Mouse (Mus musculus) embryonic facial prominence, embryonic 10.5 days (tissue): Measurements from ENCODE around the gene Wfdc5. TPM values are rescaled to one million over a fixed set of nuclear protein-coding genes. Genes with fewer than 3 reads are reported as not detected.

Experiments used
- DNase-seq: peaks from one replicate; pipeline ENCODE4 v3.0.0-alpha.2; 2017; ENCODE audit warnings: low spot score
- H3K27ac ChIP-seq: fragments of 300-500 bp; sonication (generic); replicated peaks from 2 replicates; pipeline ENCODE4 v1.5.1; 2016; ENCODE audit warnings: mild to moderate bottlenecking
- H3K27me3 ChIP-seq: fragments of 300-500 bp; sonication (generic); replicated peaks from 2 replicates; pipeline ENCODE4 v1.6.1; 2016; ENCODE audit warnings: low read depth, mild to moderate bottlenecking; ENCODE audit not compliant: poor library complexity, severe bottlenecking
- H3K36me3 ChIP-seq: fragments of 300-500 bp; sonication (generic); replicated peaks from 2 replicates; pipeline ENCODE4 v1.6.1; 2016; ENCODE audit warnings: mild to moderate bottlenecking, moderate library complexity
- H3K4me1 ChIP-seq: fragments of 300-500 bp; sonication (generic); 2 replicates; pipeline ENCODE4 v1.6.1; 2016
- H3K4me3 ChIP-seq: fragments of 300-500 bp; sonication (generic); 2 replicates; pipeline ENCODE4 v1.5.1; 2016; ENCODE audit warnings: mild to moderate bottlenecking, moderate library complexity
- H3K9me3 ChIP-seq: fragments of 300-500 bp; sonication (generic); 2 replicates; pipeline ENCODE4 v1.6.1; 2016; ENCODE audit warnings: mild to moderate bottlenecking
- WGBS: fragments of 180-500 bp; shearing (Covaris S2); methylation state at CpG from one replicate; pipeline ENCODE4 v1.1.7; 2016; 5-methylcytosine and 5-hydroxymethylcytosine counted together
- polyA plus RNA-seq: library from polyadenylated mRNA; unstranded; fragments of >200 nt; fragmentation: Nextera tagmentation; extraction: Ambion mirVana; gene quantifications from 2 replicates; pipeline ENCODE4 v1.2.1, GENCODE M21; 2016

Wfdc5 gene
- polyA plus RNA-seq, 1 experiment from 2014 or later, result not detected

DNA sequence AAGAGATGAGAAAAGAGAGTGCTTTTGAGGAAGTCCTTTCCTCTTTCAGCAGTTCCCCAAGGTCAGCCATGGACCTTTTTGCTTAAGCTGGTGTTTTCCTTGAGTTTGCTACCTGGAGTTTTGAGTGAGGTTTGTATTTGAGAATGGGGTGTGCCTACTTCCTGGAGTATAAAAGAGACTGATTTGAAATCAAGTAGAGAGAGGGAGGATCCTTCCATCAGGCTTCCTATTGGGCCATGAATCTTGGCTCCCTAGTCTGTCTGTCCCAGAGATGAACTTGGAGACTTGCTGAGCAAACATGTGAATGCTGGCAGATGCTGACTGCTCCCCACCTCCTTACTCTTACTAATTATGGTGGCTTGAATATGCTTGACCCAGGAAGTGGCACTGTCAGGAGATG is 9.7 kb upstream of the Wfdc5 start:
- H3K27ac ChIP-seq, result no peak overlapping the region
- H3K4me3 ChIP-seq, result no peak overlapping the region
- no peak for DNase-seq
- no peaks in the 10 kb centered on the region for H3K9me3 ChIP-seq
- H3K36me3 ChIP-seq, result no peaks in the 10 kb centered on the region
- H3K4me1 ChIP-seq, result no peaks in the 10 kb centered on the region
- H3K27me3 ChIP-seq, result no peaks in the 10 kb centered on the region

DNA sequence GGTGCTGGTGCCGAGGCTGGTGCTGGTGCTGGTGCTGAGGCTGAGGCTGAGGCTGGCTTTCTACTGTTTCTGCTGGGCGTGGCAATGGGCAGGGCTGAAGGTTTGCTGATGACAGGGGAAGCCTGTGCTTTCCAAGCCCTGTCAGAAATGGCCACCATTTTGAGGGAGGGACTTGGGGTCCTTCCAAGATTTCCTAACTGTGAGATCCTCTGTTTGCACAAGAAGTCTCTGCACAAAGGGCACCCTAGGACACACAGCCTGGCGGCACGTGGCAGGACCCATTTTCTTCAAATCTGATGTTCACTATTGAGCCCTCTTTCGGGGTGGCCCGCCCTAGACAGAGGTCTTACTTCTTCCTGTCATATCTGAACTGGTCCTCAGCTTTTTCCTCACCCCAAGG is 8.0 kb upstream of the Wfdc5 start, which contains the start of gene Wfdc12:
Gene Wfdc12 (minus strand): TSS at position 33 of the 400 bp plus-strand sequence.
- Histone ChIP-seq H3K4me1 (no peaks in the 10 kb centered on the region), H3K4me3 (no peak within 1 kb of the TSS), H3K27ac (no peak within 1 kb of the TSS), H3K9me3 (no peaks in the 10 kb centered on the region), H3K27me3 (no peaks in the 10 kb centered on the region), H3K36me3 (no peaks in the 10 kb centered on the region)
- 90% methylated on average over 6 of the region's 6 CpGs for WGBS
- no peak for DNase-seq

DNA sequence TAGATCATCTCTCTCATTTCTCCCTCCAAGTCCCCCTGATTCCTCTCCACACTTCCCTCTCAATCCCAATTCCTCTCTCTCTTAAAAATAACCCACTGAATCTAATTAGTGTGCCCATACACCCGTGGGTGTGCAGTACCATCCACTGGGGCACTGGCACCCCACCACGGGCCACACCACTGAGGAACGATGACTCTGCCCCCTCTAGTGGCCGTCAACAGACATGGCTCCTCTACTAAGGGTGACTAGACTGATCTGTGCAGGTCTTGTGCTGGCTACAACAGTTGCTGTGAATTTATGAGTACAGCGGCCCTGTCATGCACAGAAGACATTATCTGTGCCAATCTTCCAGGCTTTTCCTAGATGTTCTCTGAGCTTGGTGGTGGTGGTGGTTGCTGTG is 6.2 kb upstream of the Wfdc5 start:
- peaks cover 7% of the 10 kb centered on the region for H3K4me1 ChIP-seq

DNA sequence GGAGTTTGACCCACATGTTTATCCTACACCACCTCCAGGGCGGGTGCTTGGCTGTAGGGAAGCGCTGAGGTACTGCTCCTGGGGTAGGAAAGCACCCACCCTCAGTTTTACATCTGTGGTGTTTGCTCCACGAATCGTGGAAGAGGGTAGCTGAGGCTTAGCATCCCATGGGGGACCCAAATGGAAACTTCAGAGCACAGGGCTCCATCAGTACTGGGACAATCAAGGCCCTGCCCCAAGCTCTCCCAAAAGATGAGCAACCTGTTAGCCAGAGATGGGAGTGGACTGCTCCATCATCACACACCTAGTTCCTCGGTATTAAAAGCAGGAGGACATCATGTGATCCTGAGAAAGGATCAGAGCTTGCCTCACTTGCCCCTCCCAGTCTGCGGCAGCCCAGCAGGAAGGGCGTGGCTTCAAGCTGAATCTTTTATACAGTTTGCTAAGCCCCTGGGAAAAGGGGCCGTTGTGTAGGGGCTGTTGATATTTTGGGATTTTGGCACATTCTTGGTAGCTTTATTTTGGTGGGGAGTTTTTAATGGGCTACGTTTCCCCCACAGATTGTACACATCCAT is 1.7 kb upstream of the Wfdc5 start:
- Histone ChIP-seq H3K4me1 (peaks cover 12% of the 10 kb centered on the region), H3K27ac (no peak overlapping the region), H3K9me3 (no peaks in the 10 kb centered on the region), H3K36me3 (no peaks in the 10 kb centered on the region), H3K27me3 (0 out of 2 replicates have a peak, but pooled peaks cover 6% of the 10 kb centered on the region), H3K4me3 (no peak overlapping the region)
- DNase-seq, result no peak
- WGBS, result 47% methylated on average over 9 of the region's 9 CpGs

More for the DNA sequence above, 6.2 kb upstream of the Wfdc5 start:
- WGBS, result 30% methylated on average over 5 of the region's 5 CpGs
- Histone ChIP-seq H3K4me3 (no peak overlapping the region), H3K9me3 (no peaks in the 10 kb centered on the region), H3K36me3 (no peaks in the 10 kb centered on the region), H3K27me3 (no peaks in the 10 kb centered on the region), H3K27ac (no peak overlapping the region)
- DNase-seq, result no peak

DNA sequence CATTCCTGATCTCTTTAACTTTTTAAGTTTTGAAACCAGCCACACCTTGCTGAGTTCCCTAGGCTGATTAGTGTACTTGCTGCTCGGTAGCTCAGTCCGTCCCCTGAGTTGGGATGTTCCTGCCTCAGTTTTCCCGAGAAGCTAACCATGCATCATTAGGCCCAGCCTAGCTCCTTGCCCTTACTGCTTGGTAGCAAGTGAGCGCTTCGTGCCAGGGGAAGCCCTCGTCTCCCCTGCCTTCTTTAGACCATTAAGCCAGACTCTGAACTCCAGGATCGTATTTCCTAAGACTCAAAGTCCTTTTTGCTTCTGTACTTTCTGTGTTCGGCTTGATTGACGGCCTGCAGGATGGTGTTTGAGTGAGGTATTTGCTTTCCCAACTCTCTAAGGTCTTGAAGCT is 798 bp upstream of the Wfdc5 start:
- DNase-seq, result no peak
- no peaks in the 10 kb centered on the region for H3K36me3 ChIP-seq
- WGBS, result 67% methylated on average over 9 of the region's 9 CpGs

DNA sequence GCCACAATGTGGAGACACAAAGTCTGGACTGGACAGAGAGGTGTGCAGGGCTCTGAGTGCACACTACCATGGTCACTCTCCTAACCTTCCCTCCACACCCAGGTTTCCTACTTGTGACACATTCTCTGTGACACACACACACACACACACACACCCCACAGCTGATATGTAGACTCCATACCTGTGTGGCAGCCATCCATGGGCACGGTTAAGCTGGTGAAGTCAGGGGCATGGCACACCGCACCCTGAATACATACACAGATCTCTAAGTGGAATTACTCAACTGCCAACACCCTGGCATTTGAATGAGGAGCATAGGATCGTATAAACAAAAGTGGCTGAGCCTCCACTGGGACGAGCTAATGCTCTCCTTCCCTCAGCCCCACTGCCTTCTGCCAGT is 1.8 kb downstream of the Wfdc5 start:
- Histone ChIP-seq H3K9me3 (no peaks in the 10 kb centered on the region), H3K36me3 (no peaks in the 10 kb centered on the region), H3K27ac (no peak overlapping the region), H3K4me3 (no peak overlapping the region), H3K4me1 (peaks cover 19% of the 10 kb centered on the region), H3K27me3 (peaks cover 6% of the 10 kb centered on the region; the same call in 1 of the 2 replicates)
- 85% methylated on average over 4 of the region's 4 CpGs for WGBS
- no peak for DNase-seq

More for the DNA sequence above, 798 bp upstream of the Wfdc5 start:
- H3K4me1 ChIP-seq, result peaks cover 14% of the 10 kb centered on the region
- no peak overlapping the region for H3K27ac ChIP-seq
- H3K27me3 ChIP-seq, result 0 out of 2 replicates have a peak, but pooled peaks cover 6% of the 10 kb centered on the region
- no peak overlapping the region for H3K4me3 ChIP-seq
- no peaks in the 10 kb centered on the region for H3K9me3 ChIP-seq

DNA sequence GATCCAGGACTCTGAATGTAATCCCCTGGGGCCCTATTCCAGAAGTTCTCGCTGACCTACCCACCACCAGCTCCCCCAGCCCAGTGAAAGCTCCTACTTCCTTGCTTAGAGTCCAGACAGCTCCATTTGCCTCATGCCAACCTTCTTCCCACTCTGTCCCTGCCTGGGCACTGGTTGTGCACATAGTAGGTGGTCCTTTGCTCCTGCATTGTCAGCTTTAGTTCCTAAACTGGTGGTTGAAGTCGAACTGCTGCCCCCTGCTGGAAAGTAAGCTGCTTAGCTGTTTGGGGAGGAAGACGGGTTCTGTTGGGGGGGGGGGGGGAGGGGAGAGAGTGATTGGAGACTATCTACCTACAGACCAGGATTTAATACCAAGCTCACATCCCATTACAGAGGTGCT is 2.4 kb downstream of the Wfdc5 start:
- H3K9me3 ChIP-seq, result no peaks in the 10 kb centered on the region
- no peak overlapping the region for H3K4me3 ChIP-seq
- no peaks in the 10 kb centered on the region for H3K36me3 ChIP-seq
- H3K27ac ChIP-seq, result no peak overlapping the region
- peaks cover 8% of the 10 kb centered on the region; the same call in 1 of the 2 replicates for H3K27me3 ChIP-seq
- no peak for DNase-seq
- 33% methylated on average over 3 of the region's 3 CpGs for WGBS
- peaks cover 19% of the 10 kb centered on the region for H3K4me1 ChIP-seq

DNA sequence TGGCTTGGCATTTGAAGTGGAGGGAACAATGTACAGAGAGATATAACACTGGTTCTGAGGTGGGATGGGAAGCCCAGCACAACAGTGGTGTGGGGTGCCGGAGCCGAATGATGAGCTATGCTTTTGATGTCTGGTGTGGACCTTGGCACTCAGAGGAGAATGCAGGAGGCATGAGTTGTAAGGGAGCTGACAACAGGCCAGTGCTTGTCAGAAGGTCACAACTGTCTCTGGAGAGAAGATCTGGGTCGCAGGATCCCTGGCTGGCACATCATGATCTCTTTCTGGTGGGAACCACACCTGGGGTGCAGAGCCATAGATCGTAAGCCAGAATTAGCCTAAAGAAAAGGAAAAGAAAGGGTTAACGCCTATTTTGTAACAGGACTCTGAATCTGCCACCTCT is 4.7 kb downstream of the Wfdc5 start:
- no peak for DNase-seq

DNA sequence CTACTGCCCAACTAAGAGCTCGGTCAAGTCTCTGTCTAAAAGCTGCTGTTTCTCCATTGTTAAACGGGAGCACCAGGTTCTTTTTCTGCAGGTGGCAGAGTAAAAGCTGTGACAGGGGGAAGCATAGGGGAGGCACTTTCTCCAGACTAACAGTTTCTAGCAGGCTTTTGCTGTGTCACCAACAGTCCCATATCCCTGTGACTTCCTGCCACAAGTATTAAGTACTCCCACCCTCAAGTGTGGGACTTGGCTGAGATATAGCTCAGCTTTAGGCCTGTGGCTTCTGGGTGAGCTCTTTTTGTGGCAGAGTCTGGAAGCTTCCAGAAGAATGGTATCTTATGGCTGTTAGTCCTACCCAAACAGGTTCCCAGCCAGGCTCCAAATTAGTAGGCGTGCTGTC is 6.7 kb downstream of the Wfdc5 start:
- Histone ChIP-seq H3K27ac (no peak overlapping the region), H3K4me1 (peaks cover 18% of the 10 kb centered on the region), H3K4me3 (no peak overlapping the region), H3K27me3 (peaks cover 44% of the 10 kb centered on the region), H3K36me3 (no peaks in the 10 kb centered on the region), H3K9me3 (no peaks in the 10 kb centered on the region)
- no peak for DNase-seq
- WGBS, result 83% methylated on average over 3 of the region's 3 CpGs

More for the DNA sequence above, 4.7 kb downstream of the Wfdc5 start:
- H3K9me3 ChIP-seq, result no peaks in the 10 kb centered on the region
- no peak overlapping the region for H3K4me3 ChIP-seq
- H3K36me3 ChIP-seq, result no peaks in the 10 kb centered on the region
- H3K27ac ChIP-seq, result no peak overlapping the region
- peaks cover 7% of the 10 kb centered on the region for H3K4me1 ChIP-seq
- WGBS, result 86% methylated on average over 5 of the region's 5 CpGs
- peaks cover 30% of the 10 kb centered on the region for H3K27me3 ChIP-seq

DNA sequence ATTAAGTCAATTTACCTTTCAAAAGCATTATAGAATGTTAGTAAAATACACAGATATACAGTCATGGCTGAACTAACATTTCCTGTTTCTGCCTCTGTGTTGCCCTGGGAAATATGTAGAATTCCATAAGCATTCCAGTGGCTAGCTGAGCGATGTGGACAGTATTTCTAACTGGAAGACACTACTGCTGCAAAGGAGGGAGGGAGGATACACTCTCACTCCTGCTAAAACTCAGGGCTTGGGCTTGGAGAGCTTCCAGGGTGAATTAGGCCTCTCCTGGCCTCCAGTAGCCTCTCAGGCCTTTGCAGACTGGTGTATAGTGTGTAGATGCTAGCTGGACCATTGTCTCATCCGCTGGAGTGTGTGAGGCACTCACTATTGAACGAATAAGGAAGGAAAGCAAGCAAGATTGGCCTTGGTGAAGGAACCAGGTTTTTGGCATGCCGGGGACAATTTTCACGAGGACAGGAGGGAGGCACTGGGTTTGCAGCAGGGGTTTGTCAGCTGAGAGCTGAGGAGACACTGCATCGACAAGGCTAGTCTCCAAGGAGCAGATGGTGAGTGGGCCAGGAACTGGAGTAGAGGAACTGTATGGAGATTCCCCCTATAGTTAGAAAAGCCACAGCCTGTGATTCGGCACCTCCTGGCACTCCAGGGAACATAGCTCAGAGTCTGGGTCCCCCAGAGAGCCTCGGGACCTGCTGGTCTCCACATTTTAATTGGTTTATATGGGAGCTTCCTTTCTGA is 7.7 kb downstream of the Wfdc5 start:
- Histone ChIP-seq H3K27ac (no peak overlapping the region), H3K4me1 (peaks cover 28% of the 10 kb centered on the region), H3K9me3 (no peaks in the 10 kb centered on the region), H3K4me3 (no peak overlapping the region), H3K36me3 (no peaks in the 10 kb centered on the region), H3K27me3 (peaks cover 54% of the 10 kb centered on the region)
- 79% methylated on average over 8 of the region's 8 CpGs for WGBS
- no peak for DNase-seq

DNA sequence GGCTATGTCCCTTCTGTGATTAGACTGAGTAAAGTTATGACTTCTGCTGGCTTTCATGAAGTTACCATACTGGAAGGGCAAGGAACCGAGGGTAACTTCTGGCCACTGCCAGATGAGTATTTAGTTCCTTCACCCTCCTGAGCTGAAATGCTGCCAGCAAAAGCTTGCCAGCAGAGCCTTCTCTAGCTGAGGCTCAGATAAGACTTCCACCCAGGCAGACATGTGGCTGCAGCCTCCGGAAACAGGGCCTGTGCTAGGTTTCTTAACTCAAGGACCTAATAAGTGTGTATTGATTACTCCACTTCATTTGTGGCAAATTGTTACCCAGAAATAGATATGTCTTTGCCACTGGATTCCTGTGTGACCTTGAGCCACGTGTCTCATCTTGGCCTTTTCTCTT is 9.1 kb downstream of the Wfdc5 start:
- 77% methylated on average over 3 of the region's 3 CpGs for whole genome bisulfite sequencing
- Histone ChIP-seq H3K4me3 (no peak overlapping the region), H3K36me3 (no peaks in the 10 kb centered on the region), H3K27ac (no peak overlapping the region), H3K27me3 (peaks cover 68% of the 10 kb centered on the region), H3K9me3 (no peaks in the 10 kb centered on the region), H3K4me1 (peaks cover 30% of the 10 kb centered on the region)
- no peak for DNase-seq

DNA sequence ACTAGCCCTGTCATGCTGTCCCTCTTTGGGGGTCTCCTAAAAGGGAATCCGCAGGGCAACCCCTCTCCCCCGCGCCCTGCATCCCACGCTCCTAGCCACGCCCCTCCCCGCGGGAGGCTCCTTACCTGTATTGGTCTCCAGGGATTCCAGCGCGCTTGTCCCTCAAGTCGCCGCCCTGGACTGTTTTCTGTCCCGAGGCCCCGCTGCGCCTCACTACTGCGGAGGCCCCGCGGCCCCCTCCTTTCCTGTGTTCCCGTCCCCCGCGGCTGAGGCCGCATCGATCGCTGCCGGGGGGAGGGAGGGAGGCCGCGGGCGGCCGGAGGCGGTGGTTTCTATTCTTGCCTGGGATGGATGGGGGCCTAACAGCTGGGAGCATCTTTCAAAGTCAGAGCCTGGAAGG is 11.6 kb downstream of the Wfdc5 start, which contains the start of gene Kcns1:
Gene Kcns1 (minus strand): TSS at position 212 of the 400 bp plus-strand sequence.
- H3K9me3 ChIP-seq, result no peaks in the 10 kb centered on the region
- WGBS, result 1% methylated on average over 29 of the region's 29 CpGs
- peaks cover 93% of the 10 kb centered on the region for H3K27me3 ChIP-seq
- peaks cover 32% of the 10 kb centered on the region for H3K4me1 ChIP-seq
- peak within 1 kb of the TSS; percentile 55 for H3K4me3 ChIP-seq
- no peak within 1 kb of the TSS for H3K27ac ChIP-seq
- peak; percentile 44 for DNase-seq
- no peaks in the 10 kb centered on the region for H3K36me3 ChIP-seq

DNA sequence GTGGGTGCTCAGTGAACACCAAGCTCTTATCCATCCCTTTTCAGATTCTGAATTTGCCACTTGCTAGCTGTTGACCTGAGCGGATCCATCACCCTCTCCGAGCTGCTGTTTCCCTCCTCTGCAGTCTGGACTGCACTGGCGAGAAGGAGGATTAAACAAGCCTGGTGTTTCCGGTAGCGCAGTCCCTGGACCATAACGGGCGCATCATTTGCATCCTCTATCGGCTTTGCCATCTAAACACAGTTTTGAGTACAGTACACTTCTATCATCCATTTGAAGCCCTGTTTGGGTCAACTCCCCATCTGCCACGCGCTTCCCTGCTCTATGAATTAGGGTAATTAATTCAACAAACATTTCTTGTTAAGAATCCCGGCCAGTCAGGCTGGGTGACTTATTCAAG is 12.2 kb downstream of the Wfdc5 start:
- WGBS, result 4% methylated on average over 11 of the region's 11 CpGs
- H3K4me3 ChIP-seq, result peak overlapping the region; percentile 55
- no peaks in the 10 kb centered on the region for H3K36me3 ChIP-seq
- H3K4me1 ChIP-seq, result peaks cover 32% of the 10 kb centered on the region
- no peak overlapping the region for H3K27ac ChIP-seq
- H3K9me3 ChIP-seq, result no peaks in the 10 kb centered on the region
- peak; percentile 32 for DNase-seq
- H3K27me3 ChIP-seq, result peaks cover 99% of the 10 kb centered on the region
